Mouse (Mus musculus): ENCODE data around the gene Stra6. TPM values are rescaled to one million over a fixed set of nuclear protein-coding genes. Genes with fewer than 3 reads are reported as not detected.

Stra6 gene
- total and polyA plus RNA-seq, 2 experiments: not detected

DNA sequence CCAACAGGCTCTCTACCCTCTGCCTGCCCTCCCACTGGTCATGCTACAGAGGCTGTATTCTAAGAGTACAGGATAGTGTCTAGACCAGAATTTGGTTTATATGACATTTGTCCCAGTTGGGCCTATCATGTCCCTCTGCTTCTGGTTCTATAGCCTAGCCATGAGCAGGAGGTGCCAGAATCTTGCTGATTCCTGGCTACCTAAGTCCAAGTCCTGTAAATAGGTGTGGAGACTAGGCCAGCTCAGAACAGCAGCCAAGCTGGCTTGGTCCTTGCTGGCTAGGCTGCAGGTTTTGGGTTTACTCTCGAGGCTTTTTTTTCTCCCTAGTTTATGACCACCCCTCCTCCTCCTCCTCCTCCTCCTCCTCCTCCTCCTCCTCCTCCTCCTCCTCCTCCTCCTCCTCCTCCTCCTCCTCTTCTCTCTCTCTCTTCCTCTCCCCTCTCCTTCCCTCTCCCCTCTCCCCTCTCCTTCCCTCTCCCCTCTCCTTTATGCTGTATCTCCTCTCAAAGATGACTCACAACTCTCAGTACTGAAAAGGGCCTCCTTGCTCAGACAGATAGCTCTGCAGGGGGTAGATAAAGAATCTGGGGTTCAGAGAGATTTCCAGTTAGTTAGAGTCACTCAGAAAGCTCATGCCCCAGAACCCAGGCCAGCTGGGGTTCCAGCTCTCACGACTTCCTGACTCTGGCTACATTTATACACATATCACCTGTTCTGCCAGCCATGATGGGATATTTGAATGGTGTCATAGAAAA, 36.0 kb upstream of the Stra6 start:
- no peaks in the 10 kb centered on the region for H3K36me3 ChIP-seq (ENCODE audit: control insufficient read depth, insufficient read depth, low read length)
- no peaks in the 10 kb centered on the region for H3K4me1 ChIP-seq (ENCODE audit: control insufficient read depth, insufficient read depth, low read length)
- WGBS: 51% methylated on average over 2 of the region's 2 CpGs
- H3K4me3 ChIP-seq (ENCODE audit: insufficient read depth, low read depth, low read length): no peak overlapping the region
- no peak for DNase-seq (ENCODE audit: extremely low read depth, low read depth, low spot score)
- H3K9ac ChIP-seq (ENCODE audit: low read depth, low read length): no peak overlapping the region
- H3K79me2 ChIP-seq (ENCODE audit: control insufficient read depth, insufficient read depth, low read length): no peaks in the 10 kb centered on the region
- no peak for TF ChIP-seq POLR2A (IDR thresholded peaks at IDR 0.05; ENCODE audit: extremely low read depth, insufficient read depth, low read length)
- TF ChIP-seq CTCF (IDR thresholded peaks at IDR 0.05; ENCODE audit: low read depth, low read length): no peak
- no peaks in the 10 kb centered on the region for H3K27me3 ChIP-seq (ENCODE audit: control insufficient read depth, insufficient read depth, low read length)
- no peak overlapping the region for H3K27ac ChIP-seq (replicated peaks; ENCODE audit: insufficient read depth, low read depth, low read length)

DNA sequence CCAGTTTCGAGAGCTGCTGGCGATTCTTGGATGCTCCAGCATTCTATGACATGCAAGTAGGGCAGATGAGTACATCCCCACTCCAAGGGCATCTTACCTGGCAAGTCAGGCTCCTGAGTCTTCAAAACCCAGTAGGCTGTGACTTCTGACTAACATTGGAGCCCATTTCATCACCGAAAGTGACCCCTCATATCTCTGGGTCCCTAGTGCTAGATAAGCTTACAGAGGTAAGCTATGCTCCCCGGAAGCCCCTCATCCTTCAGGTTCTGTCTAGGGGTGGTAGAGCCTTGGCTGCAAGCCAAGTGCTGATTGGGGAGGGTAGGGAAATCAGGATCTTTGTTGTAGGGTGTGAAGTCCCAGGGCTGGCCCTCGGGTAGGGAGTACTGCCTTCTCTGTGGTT, 34.7 kb upstream of the Stra6 start:
- Histone ChIP-seq H3K79me2 (ENCODE audit: control insufficient read depth, insufficient read depth, low read length) (no peaks in the 10 kb centered on the region), H3K27me3 (ENCODE audit: control insufficient read depth, insufficient read depth, low read length) (no peaks in the 10 kb centered on the region), H3K9ac (ENCODE audit: low read depth, low read length) (no peak overlapping the region), H3K36me3 (ENCODE audit: control insufficient read depth, insufficient read depth, low read length) (no peaks in the 10 kb centered on the region), H3K4me3 (ENCODE audit: insufficient read depth, low read depth, low read length) (no peak overlapping the region), H3K4me1 (ENCODE audit: control insufficient read depth, insufficient read depth, low read length) (no peaks in the 10 kb centered on the region), H3K27ac (replicated peaks; ENCODE audit: insufficient read depth, low read depth, low read length) (no peak overlapping the region)
- 59% methylated on average over 5 of the region's 5 CpGs for WGBS
- TF ChIP-seq CTCF (IDR thresholded peaks at IDR 0.05; ENCODE audit: low read depth, low read length) (no peak), POLR2A (IDR thresholded peaks at IDR 0.05; ENCODE audit: extremely low read depth, insufficient read depth, low read length) (no peak)
- DNase-seq (ENCODE audit: extremely low read depth, low read depth, low spot score): no peak

DNA sequence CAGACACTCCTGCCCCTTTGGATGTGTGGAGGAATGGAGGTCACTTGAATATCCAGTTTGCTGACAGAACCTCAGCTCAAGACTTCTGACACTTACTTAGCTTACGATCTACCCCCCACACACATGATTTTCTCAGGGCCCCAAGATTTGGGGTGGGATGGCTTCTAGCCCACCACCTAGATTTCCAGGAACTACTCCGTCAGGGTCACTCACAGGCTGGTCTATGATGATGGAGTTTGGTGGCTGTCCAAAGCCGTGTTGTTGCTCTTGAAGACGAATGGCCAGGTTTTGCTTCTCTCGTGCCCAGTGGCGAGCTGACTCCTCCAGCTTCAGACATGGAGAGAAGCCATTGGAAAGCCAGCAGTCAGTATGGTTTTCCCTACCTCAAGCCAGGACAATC, 34.0 kb upstream of the Stra6 start:
- DNase-seq (ENCODE audit: extremely low read depth, low read depth, low spot score): no peak
- Histone ChIP-seq H3K27ac (replicated peaks; ENCODE audit: insufficient read depth, low read depth, low read length) (no peak overlapping the region), H3K4me1 (ENCODE audit: control insufficient read depth, insufficient read depth, low read length) (no peaks in the 10 kb centered on the region), H3K4me3 (ENCODE audit: insufficient read depth, low read depth, low read length) (no peak overlapping the region), H3K36me3 (ENCODE audit: control insufficient read depth, insufficient read depth, low read length) (no peaks in the 10 kb centered on the region), H3K9ac (ENCODE audit: low read depth, low read length) (no peak overlapping the region), H3K27me3 (ENCODE audit: control insufficient read depth, insufficient read depth, low read length) (no peaks in the 10 kb centered on the region), H3K79me2 (ENCODE audit: control insufficient read depth, insufficient read depth, low read length) (no peaks in the 10 kb centered on the region)
- 86% methylated on average over 6 of the region's 6 CpGs for WGBS
- TF ChIP-seq CTCF (IDR thresholded peaks at IDR 0.05; ENCODE audit: low read depth, low read length) (no peak), POLR2A (IDR thresholded peaks at IDR 0.05; ENCODE audit: extremely low read depth, insufficient read depth, low read length) (no peak)

DNA sequence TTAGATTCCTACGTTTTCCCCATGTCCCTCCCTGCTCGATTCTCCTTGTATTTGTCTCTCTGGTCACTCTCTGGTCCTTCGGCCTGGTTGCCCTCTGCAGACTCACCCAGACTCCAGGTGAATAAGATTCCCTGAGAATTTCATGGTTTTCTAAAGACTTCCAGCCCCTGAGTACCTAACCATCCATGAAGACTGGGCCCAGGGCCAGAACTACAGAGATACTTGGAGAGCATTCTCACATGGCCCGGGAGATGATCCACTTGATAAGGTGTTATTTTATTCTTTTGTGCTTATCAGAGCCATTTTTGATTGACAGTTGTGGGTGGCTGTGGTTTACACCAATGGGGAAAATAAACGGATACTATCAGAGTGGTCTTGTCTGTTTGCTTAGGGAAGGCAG, 31.7 kb upstream of the Stra6 start:
- 52% methylated on average over 5 of the region's 5 CpGs for WGBS
- H3K4me3 ChIP-seq (ENCODE audit: insufficient read depth, low read depth, low read length): no peak overlapping the region

DNA sequence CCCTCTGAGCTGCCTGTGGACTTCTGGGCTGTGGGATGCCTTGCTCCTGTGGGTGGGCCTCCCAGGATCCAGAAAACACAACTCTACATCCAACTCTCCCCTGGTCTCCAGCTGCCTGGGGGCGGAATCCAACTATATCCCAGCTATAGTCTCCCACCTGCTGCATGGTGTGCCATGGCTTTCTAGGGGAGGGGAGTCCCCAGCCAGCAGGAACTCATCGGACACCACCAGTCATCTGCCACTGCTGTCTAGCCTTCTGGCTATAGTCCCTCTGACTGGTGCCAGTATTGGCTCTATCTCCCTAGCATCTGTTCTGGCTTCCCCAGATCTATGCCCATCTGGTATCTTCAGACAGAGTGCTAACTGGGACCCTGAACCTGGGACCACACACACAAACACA, 28.1 kb upstream of the Stra6 start:
- no peak overlapping the region for H3K4me3 ChIP-seq (ENCODE audit: insufficient read depth, low read depth, low read length)
- H3K27me3 ChIP-seq (ENCODE audit: control insufficient read depth, insufficient read depth, low read length): no peaks in the 10 kb centered on the region
- H3K9ac ChIP-seq (ENCODE audit: low read depth, low read length): no peak overlapping the region
- no peak for TF ChIP-seq POLR2A (IDR thresholded peaks at IDR 0.05; ENCODE audit: extremely low read depth, insufficient read depth, low read length)
- H3K27ac ChIP-seq (replicated peaks; ENCODE audit: insufficient read depth, low read depth, low read length): no peak overlapping the region
- 79% methylated on average over 2 of the region's 2 CpGs for WGBS
- H3K4me1 ChIP-seq (ENCODE audit: control insufficient read depth, insufficient read depth, low read length): no peaks in the 10 kb centered on the region
- no peak for DNase-seq (ENCODE audit: extremely low read depth, low read depth, low spot score)
- H3K79me2 ChIP-seq (ENCODE audit: control insufficient read depth, insufficient read depth, low read length): no peaks in the 10 kb centered on the region
- no peaks in the 10 kb centered on the region for H3K36me3 ChIP-seq (ENCODE audit: control insufficient read depth, insufficient read depth, low read length)

More for the DNA sequence above, 31.7 kb upstream of the Stra6 start:
- Histone ChIP-seq H3K9ac (ENCODE audit: low read depth, low read length) (no peak overlapping the region), H3K27ac (replicated peaks; ENCODE audit: insufficient read depth, low read depth, low read length) (no peak overlapping the region), H3K27me3 (ENCODE audit: control insufficient read depth, insufficient read depth, low read length) (no peaks in the 10 kb centered on the region), H3K79me2 (ENCODE audit: control insufficient read depth, insufficient read depth, low read length) (no peaks in the 10 kb centered on the region), H3K36me3 (ENCODE audit: control insufficient read depth, insufficient read depth, low read length) (no peaks in the 10 kb centered on the region), H3K4me1 (ENCODE audit: control insufficient read depth, insufficient read depth, low read length) (no peaks in the 10 kb centered on the region)
- TF ChIP-seq CTCF (IDR thresholded peaks at IDR 0.05; ENCODE audit: low read depth, low read length): no peak
- no peak for TF ChIP-seq POLR2A (IDR thresholded peaks at IDR 0.05; ENCODE audit: extremely low read depth, insufficient read depth, low read length)
- no peak for DNase-seq (ENCODE audit: extremely low read depth, low read depth, low spot score)

DNA sequence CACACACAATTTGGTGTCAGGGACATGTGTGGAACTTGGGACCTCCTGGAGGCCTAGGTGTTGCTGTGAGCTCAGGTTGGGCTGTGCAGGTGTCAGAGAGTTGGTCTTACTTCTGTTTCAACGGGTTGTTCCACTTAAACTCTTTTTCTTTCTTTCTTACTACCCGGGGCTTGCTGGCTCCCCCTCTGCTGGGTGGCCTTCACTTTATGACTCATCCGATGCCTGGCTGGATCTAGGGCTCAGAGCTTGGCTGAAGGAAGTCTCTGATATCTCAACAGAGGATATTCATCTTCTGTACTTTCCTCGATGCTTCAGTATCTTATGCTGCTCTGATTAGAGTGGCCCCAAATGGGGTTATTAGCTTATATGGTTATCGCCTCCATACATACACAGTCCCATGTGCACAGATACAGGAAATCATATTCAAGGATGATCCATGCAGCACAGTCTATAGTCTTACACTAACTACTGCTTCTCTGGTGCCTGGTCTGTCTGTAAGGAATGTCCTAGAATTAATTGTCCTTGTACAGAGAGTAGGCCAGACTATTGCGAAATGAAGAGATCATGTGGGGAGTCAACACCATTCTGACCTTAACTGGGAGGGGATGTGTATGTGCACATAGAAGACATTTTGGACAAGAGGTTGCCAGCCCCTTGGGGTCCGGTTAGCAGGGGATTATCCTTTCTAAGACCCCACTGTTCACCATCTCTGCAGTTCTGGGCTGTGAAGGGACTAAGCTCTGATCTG, 27.5 kb upstream of the Stra6 start:
- H3K4me1 ChIP-seq (ENCODE audit: control insufficient read depth, insufficient read depth, low read length): no peaks in the 10 kb centered on the region
- no peaks in the 10 kb centered on the region for H3K36me3 ChIP-seq (ENCODE audit: control insufficient read depth, insufficient read depth, low read length)
- H3K4me3 ChIP-seq (ENCODE audit: insufficient read depth, low read depth, low read length): no peak overlapping the region
- no peak for TF ChIP-seq POLR2A (IDR thresholded peaks at IDR 0.05; ENCODE audit: extremely low read depth, insufficient read depth, low read length)
- no peak overlapping the region for H3K9ac ChIP-seq (ENCODE audit: low read depth, low read length)
- no peaks in the 10 kb centered on the region for H3K79me2 ChIP-seq (ENCODE audit: control insufficient read depth, insufficient read depth, low read length)
- no peak overlapping the region for H3K27ac ChIP-seq (replicated peaks; ENCODE audit: insufficient read depth, low read depth, low read length)
- WGBS: 63% methylated on average over 7 of the region's 7 CpGs
- no peak for DNase-seq (ENCODE audit: extremely low read depth, low read depth, low spot score)
- H3K27me3 ChIP-seq (ENCODE audit: control insufficient read depth, insufficient read depth, low read length): no peaks in the 10 kb centered on the region

Measured in liver, adult 2 months (tissue).